Mouse (Mus musculus) C2C12 (cell line): ENCODE data around the gene Atp7a. TPM values are rescaled to one million over a fixed set of nuclear protein-coding genes. Genes with fewer than 3 reads are reported as not detected.

ENCODE experiments used
- H3K27me3 ChIP-seq: one replicate; pipeline ENCODE4 v1.6.1; 2011; ENCODE audit not compliant: control insufficient read depth, insufficient read depth, insufficient read length
- H3K36me3 ChIP-seq: one replicate; pipeline ENCODE4 v1.6.1; 2011; ENCODE audit not compliant: control insufficient read depth, insufficient read depth
- H3K4me3 ChIP-seq: one replicate; pipeline ENCODE4 v1.5.1; 2011; ENCODE audit warnings: mild to moderate bottlenecking, control low read depth; ENCODE audit not compliant: poor library complexity, insufficient read depth, severe bottlenecking
- H3K79me2 ChIP-seq: one replicate; pipeline ENCODE4 v1.6.1; 2011; ENCODE audit not compliant: control insufficient read depth, insufficient read depth
- H3K79me3 ChIP-seq: one replicate; pipeline ENCODE4 v1.6.1; 2011; ENCODE audit warnings: low read depth, control low read depth
- H3ac ChIP-seq: one replicate; pipeline ENCODE3; 2011; ENCODE audit warnings: low read depth; ENCODE audit not compliant: control insufficient read depth, insufficient read length
- CEBPB ChIP-seq: IDR thresholded peaks from one replicate; pipeline ENCODE4 v1.6.1; 2011; ENCODE audit warnings: low read depth, mild to moderate bottlenecking, control low read depth, moderate library complexity
- CTCF ChIP-seq: IDR thresholded peaks from one replicate; pipeline ENCODE4 v1.5.1; 2011; ENCODE audit not compliant: control insufficient read depth, insufficient read depth, insufficient read length
- FOSL1 ChIP-seq: IDR thresholded peaks from one replicate; pipeline ENCODE4 v1.8.0; 2011; ENCODE audit warnings: mild to moderate bottlenecking, low read length; ENCODE audit not compliant: poor library complexity, insufficient read depth, severe bottlenecking
- MAX ChIP-seq: IDR thresholded peaks from one replicate; pipeline ENCODE4 v1.6.1; 2011; ENCODE audit warnings: mild to moderate bottlenecking, control low read depth
- MYOD1 ChIP-seq: IDR thresholded peaks from one replicate; pipeline ENCODE4 v1.6.1; 2011; ENCODE audit warnings: low read depth; ENCODE audit not compliant: control insufficient read depth, insufficient read length
- MYOG ChIP-seq: IDR thresholded peaks from one replicate; pipeline ENCODE4 v1.6.1; 2011; ENCODE audit not compliant: control insufficient read depth, insufficient read length; ENCODE audit errors: extremely low read depth
- USF1 ChIP-seq: IDR thresholded peaks from one replicate; pipeline ENCODE4 v1.6.1; 2011; ENCODE audit warnings: low read depth, mild to moderate bottlenecking, control low read depth, moderate library complexity
- polyA plus RNA-seq: library from polyadenylated mRNA; unstranded; fragments of >200 nt; fragmentation: generic; extraction: Trizol; gene quantifications from one replicate; pipeline ENCODE4 v1.2.1, GENCODE M21; 2012; ENCODE audit warnings: missing spikeins

The Atp7a gene
- polyA plus RNA-seq, 1 experiment: 2.1 TPM

- Histone ChIP-seq H3ac (no peak overlapping the region), H3K4me3 (no peak overlapping the region), H3K79me2 (no peaks in the 10 kb centered on the region), H3K79me3 (peaks cover 1% of the 10 kb centered on the region), H3K36me3 (no peaks in the 10 kb centered on the region), H3K27me3 (no peaks in the 10 kb centered on the region)
- no peak for TF ChIP-seq MYOG
- TF ChIP-seq MYOD1: no peak
- TF ChIP-seq CEBPB: no peak
- no peak for TF ChIP-seq FOSL1
- TF ChIP-seq CTCF: no peak
- no peak for TF ChIP-seq USF1
- TF ChIP-seq MAX: no peak
Measured at GRCm38 (mm10) chrX:106080811-106081443, 53.9 kb downstream of the Atp7a start.

DNA sequence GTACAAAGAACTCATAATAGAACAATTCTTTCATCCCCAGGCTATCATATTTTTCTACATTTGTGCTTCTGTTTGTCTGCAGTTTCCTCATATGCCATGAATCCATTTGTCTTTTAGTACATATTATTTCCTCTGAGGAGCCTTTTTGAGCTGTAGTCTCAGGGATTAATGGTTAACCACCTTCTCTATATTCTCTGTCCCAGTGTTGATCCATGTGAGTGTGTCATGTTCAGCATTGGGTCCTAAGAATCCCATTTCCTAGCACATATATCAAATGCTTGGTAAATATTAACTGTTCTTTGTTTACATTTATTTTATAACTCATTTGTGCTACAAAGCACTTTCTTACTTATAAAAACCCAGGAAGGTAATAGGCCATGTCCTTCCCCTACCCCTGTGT, 55.4 kb downstream of the Atp7a start:
- H3K27me3 ChIP-seq: no peaks in the 10 kb centered on the region
- H3ac ChIP-seq: no peak overlapping the region
- no peak overlapping the region for H3K4me3 ChIP-seq
- peaks cover 1% of the 10 kb centered on the region for H3K79me3 ChIP-seq
- no peaks in the 10 kb centered on the region for H3K79me2 ChIP-seq
- TF ChIP-seq CEBPB: no peak
- no peak for TF ChIP-seq FOSL1
- no peak for TF ChIP-seq MYOG
- TF ChIP-seq MAX: no peak
- TF ChIP-seq USF1: no peak
- no peak for TF ChIP-seq MYOD1
- TF ChIP-seq CTCF: no peak
- no peaks in the 10 kb centered on the region for H3K36me3 ChIP-seq

GRCm38 (mm10) chrX:106085132-106085531, 58.1 kb downstream of the Atp7a start:
- Histone ChIP-seq H3ac (no peak overlapping the region), H3K79me2 (no peaks in the 10 kb centered on the region), H3K27me3 (no peaks in the 10 kb centered on the region), H3K36me3 (no peaks in the 10 kb centered on the region), H3K4me3 (no peak overlapping the region), H3K79me3 (no peaks in the 10 kb centered on the region)
- no peak for TF ChIP-seq FOSL1
- no peak for TF ChIP-seq MYOG
- TF ChIP-seq CTCF: no peak
- TF ChIP-seq CEBPB: no peak
- no peak for TF ChIP-seq MAX
- TF ChIP-seq MYOD1: no peak
- TF ChIP-seq USF1: no peak

DNA sequence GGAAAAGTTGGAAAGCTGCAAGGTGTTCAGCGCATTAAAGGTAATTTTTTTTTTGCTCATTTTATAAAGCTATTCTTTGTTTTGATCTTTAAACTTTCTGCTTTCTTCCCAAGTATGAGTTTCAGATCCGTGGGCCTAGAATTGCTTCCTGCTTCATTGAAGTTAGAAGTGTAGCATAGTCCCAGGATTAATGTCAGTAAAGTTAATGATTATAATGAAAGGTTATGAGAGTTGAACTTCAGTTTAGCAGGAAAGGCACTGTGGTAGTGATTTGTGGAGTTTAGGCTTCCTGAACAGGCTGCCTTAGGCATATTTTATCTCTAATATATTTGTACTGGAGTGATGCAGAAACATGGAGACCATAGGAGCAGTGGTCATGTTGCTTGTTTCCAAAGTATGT, 58.5 kb downstream of the Atp7a start:
- H3K79me2 ChIP-seq: no peaks in the 10 kb centered on the region
- no peaks in the 10 kb centered on the region for H3K27me3 ChIP-seq
- H3K79me3 ChIP-seq: no peaks in the 10 kb centered on the region
- H3ac ChIP-seq: no peak overlapping the region
- no peak for TF ChIP-seq CTCF
- TF ChIP-seq MYOD1: no peak
- H3K4me3 ChIP-seq: no peak overlapping the region
- no peaks in the 10 kb centered on the region for H3K36me3 ChIP-seq

GRCm38 (mm10) chrX:106092939-106093338, 65.9 kb downstream of the Atp7a start:
- TF ChIP-seq MAX: no peak
- TF ChIP-seq CTCF: no peak
- TF ChIP-seq CEBPB: no peak
- TF ChIP-seq USF1: no peak
- TF ChIP-seq MYOD1: no peak
- no peak for TF ChIP-seq MYOG
- TF ChIP-seq FOSL1: no peak
- no peaks in the 10 kb centered on the region for H3K27me3 ChIP-seq
- H3K36me3 ChIP-seq: no peaks in the 10 kb centered on the region
- no peak overlapping the region for H3K4me3 ChIP-seq
- H3K79me3 ChIP-seq: no peaks in the 10 kb centered on the region
- no peak overlapping the region for H3ac ChIP-seq
- no peaks in the 10 kb centered on the region for H3K79me2 ChIP-seq

DNA sequence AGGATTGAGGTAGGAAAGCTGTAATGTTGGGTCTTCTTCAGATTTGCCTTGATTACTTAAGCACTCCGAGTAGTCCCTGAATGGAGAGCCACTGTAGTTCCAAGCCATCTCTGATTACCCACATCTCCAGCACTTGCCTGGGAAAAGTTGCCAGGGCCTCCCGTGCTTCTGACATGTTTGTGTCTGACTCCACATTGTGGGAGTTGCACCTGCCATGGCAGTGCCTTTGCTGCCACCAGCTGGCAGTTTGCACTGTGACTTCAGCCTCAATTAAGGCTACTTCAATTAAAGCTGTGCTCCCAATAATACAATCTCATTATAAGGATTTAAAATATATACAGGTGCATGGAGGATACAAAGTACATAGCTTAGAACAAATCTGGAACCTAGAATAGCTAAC, 78.4 kb downstream of the Atp7a start:
- no peak overlapping the region for H3K4me3 ChIP-seq
- H3K36me3 ChIP-seq: no peaks in the 10 kb centered on the region
- no peak overlapping the region for H3ac ChIP-seq
- no peaks in the 10 kb centered on the region for H3K27me3 ChIP-seq
- no peak for TF ChIP-seq MAX
- TF ChIP-seq CTCF: peak; percentile 23
- TF ChIP-seq MYOG: no peak
- H3K79me2 ChIP-seq: no peaks in the 10 kb centered on the region
- no peaks in the 10 kb centered on the region for H3K79me3 ChIP-seq
